Mouse (Mus musculus) embryonic facial prominence, embryonic 15.5 days (tissue): ENCODE measurements around the gene Rgs8. TPM values are rescaled to one million over a fixed set of nuclear protein-coding genes. Genes with fewer than 3 reads are reported as not detected.

Experiments
- ATAC-seq: fragments of 200-750 bp; cut with Nextera tagmentation; 2 replicates; pipeline ENCODE4 v1.8.0; 2017; ENCODE audit warnings: low read depth, moderate TSS enrichment; ENCODE audit not compliant: insufficient number of reproducible peaks, low FRiP score, low TSS enrichment
- H3K27ac ChIP-seq: fragments of 300-500 bp; sonication (generic); replicated peaks from 2 replicates; pipeline ENCODE4 v1.5.1; 2015; ENCODE audit warnings: mild to moderate bottlenecking, inconsistent platforms
- H3K27me3 ChIP-seq: fragments of 300-500 bp; sonication (generic); 2 replicates; pipeline ENCODE4 v1.6.1; 2015; ENCODE audit warnings: inconsistent platforms
- H3K36me3 ChIP-seq: fragments of 300-500 bp; sonication (generic); 2 replicates; pipeline ENCODE4 v1.6.1; 2015; ENCODE audit warnings: mild to moderate bottlenecking, inconsistent platforms
- H3K4me1 ChIP-seq: fragments of 300-500 bp; sonication (generic); 2 replicates; pipeline ENCODE4 v1.6.1; 2015; ENCODE audit warnings: inconsistent platforms
- H3K4me2 ChIP-seq: fragments of 300-500 bp; sonication (generic); replicated peaks from 2 replicates; pipeline ENCODE4 v1.6.1; 2015; ENCODE audit warnings: mild to moderate bottlenecking, inconsistent platforms
- H3K4me3 ChIP-seq: fragments of 300-500 bp; sonication (generic); replicated peaks from 2 replicates; pipeline ENCODE4 v1.5.1; 2015; ENCODE audit warnings: mild to moderate bottlenecking, inconsistent platforms
- H3K9ac ChIP-seq: fragments of 300-500 bp; sonication (generic); 2 replicates; pipeline ENCODE4 v1.6.1; 2015; ENCODE audit warnings: inconsistent platforms
- H3K9me3 ChIP-seq: fragments of 300-500 bp; sonication (generic); replicated peaks from 2 replicates; pipeline ENCODE4 v1.6.1; 2016; ENCODE audit warnings: inconsistent platforms
- WGBS: fragments of 180-500 bp; shearing (Covaris S2); methylation state at CpG from one replicate; pipeline ENCODE4 v1.1.7; 2015; 5-methylcytosine and 5-hydroxymethylcytosine counted together
- polyA plus RNA-seq: library from polyadenylated mRNA; unstranded; fragments of >200 nt; fragmentation: Nextera tagmentation; extraction: Ambion mirVana; gene quantifications from 2 replicates; pipeline ENCODE4 v1.2.1, GENCODE M21; 2015

Gene Rgs8
- polyA plus RNA-seq, 1 experiment from 2014 or later = 1.0 TPM

- ATAC-seq = no peak
- Histone ChIP-seq H3K4me3 (no peak overlapping the region), H3K36me3 (no peaks in the 10 kb centered on the region), H3K4me2 (no peak overlapping the region), H3K27me3 (no peaks in the 10 kb centered on the region), H3K9ac (no peak overlapping the region), H3K4me1 (peaks cover 32% of the 10 kb centered on the region), H3K9me3 (no peaks in the 10 kb centered on the region), H3K27ac (no peak overlapping the region)
- WGBS = 36% methylated on average over 3 of the region's 3 CpGs
Measured at GRCm38 (mm10) chr1:153704996-153705395, 52.2 kb downstream of the Rgs8 start.

- no peak for ATAC-seq
- Histone ChIP-seq H3K27me3 (no peaks in the 10 kb centered on the region), H3K36me3 (no peaks in the 10 kb centered on the region), H3K4me3 (no peak overlapping the region), H3K9ac (no peak overlapping the region), H3K27ac (no peak overlapping the region), H3K4me1 (peaks cover 15% of the 10 kb centered on the region), H3K4me2 (no peak overlapping the region), H3K9me3 (no peaks in the 10 kb centered on the region)
- 84% methylated on average over 5 of the region's 5 CpGs for WGBS
Measured at GRCm38 (mm10) chr1:153708626-153709025, 55.8 kb downstream of the Rgs8 start.

GRCm38 (mm10) chr1:153709451-153709850 is 56.6 kb downstream of the Rgs8 start:
- H3K27me3 ChIP-seq = no peaks in the 10 kb centered on the region
- H3K4me1 ChIP-seq = peaks cover 7% of the 10 kb centered on the region
- ATAC-seq = no peak
- no peaks in the 10 kb centered on the region for H3K36me3 ChIP-seq
- no peak overlapping the region for H3K27ac ChIP-seq
- no peak overlapping the region for H3K4me2 ChIP-seq
- no peak overlapping the region for H3K9ac ChIP-seq
- no peaks in the 10 kb centered on the region for H3K9me3 ChIP-seq
- 50% methylated on average over 5 of the region's 5 CpGs for WGBS
- no peak overlapping the region for H3K4me3 ChIP-seq

- H3K27ac ChIP-seq = peak overlapping the region; percentile 53; the same call in 1 of the 2 replicates
Measured at GRCm38 (mm10) chr1:153711544-153712262, 58.9 kb downstream of the Rgs8 start.

GRCm38 (mm10) chr1:153712633-153713032 is 59.8 kb downstream of the Rgs8 start:
- H3K36me3 ChIP-seq = no peaks in the 10 kb centered on the region
- no peak overlapping the region for H3K27ac ChIP-seq
- H3K9me3 ChIP-seq = no peaks in the 10 kb centered on the region
- WGBS = 96% methylated on average over 2 of the region's 2 CpGs
- 0 out of 2 replicates have a peak, but pooled peaks cover 5% of the 10 kb centered on the region for H3K4me1 ChIP-seq
- no peak overlapping the region for H3K4me3 ChIP-seq
- no peak overlapping the region for H3K9ac ChIP-seq
- no peaks in the 10 kb centered on the region for H3K27me3 ChIP-seq
- H3K4me2 ChIP-seq = no peak overlapping the region
- ATAC-seq = no peak

More at GRCm38 (mm10) chr1:153711544-153712262, 58.9 kb downstream of the Rgs8 start:
- Histone ChIP-seq H3K4me3 (no peak overlapping the region), H3K9ac (no peak overlapping the region), H3K4me1 (0 out of 2 replicates have a peak, but pooled peaks cover 5% of the 10 kb centered on the region), H3K36me3 (no peaks in the 10 kb centered on the region), H3K27me3 (no peaks in the 10 kb centered on the region), H3K4me2 (no peak overlapping the region), H3K9me3 (no peaks in the 10 kb centered on the region)
- 66% methylated on average over 3 of the region's 3 CpGs for WGBS
- ATAC-seq = peak; percentile 73

- no peak overlapping the region for H3K4me3 ChIP-seq
- H3K9me3 ChIP-seq = no peaks in the 10 kb centered on the region
- ATAC-seq = no peak
- H3K27ac ChIP-seq = no peak overlapping the region
- H3K9ac ChIP-seq = no peak overlapping the region
- H3K36me3 ChIP-seq = no peaks in the 10 kb centered on the region
- H3K4me1 ChIP-seq = no peaks in the 10 kb centered on the region
- WGBS = 83% methylated on average over 1 of the region's 1 CpGs
- H3K27me3 ChIP-seq = no peaks in the 10 kb centered on the region
- no peak overlapping the region for H3K4me2 ChIP-seq
Measured at GRCm38 (mm10) chr1:153717990-153718389, 65.2 kb downstream of the Rgs8 start.

GRCm38 (mm10) chr1:153720935-153721334 is 68.1 kb downstream of the Rgs8 start:
- WGBS = 82% methylated on average over 7 of the region's 7 CpGs
- no peak for ATAC-seq

GRCm38 (mm10) chr1:153721565-153722310 is 68.9 kb downstream of the Rgs8 start:
- H3K4me1 ChIP-seq = no peaks in the 10 kb centered on the region
- no peaks in the 10 kb centered on the region for H3K9me3 ChIP-seq
- H3K9ac ChIP-seq = no peak overlapping the region
- no peaks in the 10 kb centered on the region for H3K36me3 ChIP-seq
- no peak for ATAC-seq
- no peak overlapping the region for H3K4me3 ChIP-seq
- H3K27ac ChIP-seq = no peak overlapping the region
- H3K4me2 ChIP-seq = no peak overlapping the region
- 74% methylated on average over 9 of the region's 9 CpGs for WGBS
- no peaks in the 10 kb centered on the region for H3K27me3 ChIP-seq

More at GRCm38 (mm10) chr1:153720935-153721334, 68.1 kb downstream of the Rgs8 start:
- no peaks in the 10 kb centered on the region for H3K4me1 ChIP-seq
- H3K27ac ChIP-seq = no peak overlapping the region
- H3K4me3 ChIP-seq = no peak overlapping the region
- H3K36me3 ChIP-seq = no peaks in the 10 kb centered on the region
- no peak overlapping the region for H3K4me2 ChIP-seq
- H3K9ac ChIP-seq = no peak overlapping the region
- H3K27me3 ChIP-seq = no peaks in the 10 kb centered on the region
- no peaks in the 10 kb centered on the region for H3K9me3 ChIP-seq

GRCm38 (mm10) chr1:153723426-153723825 is 70.6 kb downstream of the Rgs8 start:
- H3K36me3 ChIP-seq = no peaks in the 10 kb centered on the region
- H3K27ac ChIP-seq = no peak overlapping the region
- H3K4me2 ChIP-seq = no peak overlapping the region
- WGBS = 74% methylated on average over 9 of the region's 9 CpGs
- ATAC-seq = no peak
- H3K27me3 ChIP-seq = no peaks in the 10 kb centered on the region
- no peaks in the 10 kb centered on the region for H3K9me3 ChIP-seq
- no peak overlapping the region for H3K4me3 ChIP-seq
- H3K9ac ChIP-seq = no peak overlapping the region
- H3K4me1 ChIP-seq = no peaks in the 10 kb centered on the region

- H3K9me3 ChIP-seq = no peaks in the 10 kb centered on the region
- no peaks in the 10 kb centered on the region for H3K36me3 ChIP-seq
- no peak overlapping the region for H3K4me3 ChIP-seq
- H3K4me2 ChIP-seq = no peak overlapping the region
- ATAC-seq = no peak
- H3K4me1 ChIP-seq = 0 out of 2 replicates have a peak, but pooled peaks cover 3% of the 10 kb centered on the region
- H3K27ac ChIP-seq = no peak overlapping the region
- H3K9ac ChIP-seq = no peak overlapping the region
- 89% methylated on average over 16 of the region's 16 CpGs for WGBS
- no peaks in the 10 kb centered on the region for H3K27me3 ChIP-seq
Measured at GRCm38 (mm10) chr1:153726636-153727035, 73.8 kb downstream of the Rgs8 start.

GRCm38 (mm10) chr1:153729806-153730205 is 77.0 kb downstream of the Rgs8 start:
- WGBS = 57% methylated on average over 2 of the region's 2 CpGs

More at GRCm38 (mm10) chr1:153729806-153730205, 77.0 kb downstream of the Rgs8 start:
- Histone ChIP-seq H3K4me2 (no peak overlapping the region), H3K36me3 (no peaks in the 10 kb centered on the region), H3K4me1 (peaks cover 19% of the 10 kb centered on the region), H3K27ac (no peak overlapping the region), H3K4me3 (no peak overlapping the region), H3K9ac (no peak overlapping the region), H3K27me3 (peaks cover 5% of the 10 kb centered on the region; the same call in 1 of the 2 replicates), H3K9me3 (no peaks in the 10 kb centered on the region)
- no peak for ATAC-seq
